Mouse (Mus musculus) spleen, adult 12 weeks (tissue): Measurements from ENCODE around the gene Csnk1g1.

Source experiments
- DNase-seq: peaks from one replicate; pipeline ENCODE4 v3.0.0; 2022; ENCODE audit warnings: low spot score

Gene Csnk1g1

DNA sequence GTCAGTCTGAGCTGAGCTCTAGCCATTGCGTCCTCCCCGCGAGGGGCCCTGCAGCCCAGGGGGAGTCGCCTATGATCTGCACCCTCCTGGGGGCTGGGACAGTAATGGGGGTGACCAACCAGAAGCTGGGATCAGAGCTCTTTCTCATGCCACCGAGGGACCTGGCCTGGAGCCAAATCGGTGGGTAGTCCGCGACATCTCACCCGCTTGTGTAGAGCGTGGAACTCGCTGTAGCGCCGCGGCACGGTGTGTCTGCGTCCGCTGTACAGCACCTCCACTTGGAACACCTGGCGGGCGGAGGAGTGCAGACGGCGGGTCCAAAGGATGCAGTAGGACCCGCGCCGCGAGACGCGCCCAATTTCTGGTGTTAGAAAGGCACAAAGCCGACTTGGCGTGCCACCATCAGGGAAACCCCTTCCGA is 160.3 kb downstream of the Csnk1g1 start:
- peak; percentile 49 for DNase-seq

DNA sequence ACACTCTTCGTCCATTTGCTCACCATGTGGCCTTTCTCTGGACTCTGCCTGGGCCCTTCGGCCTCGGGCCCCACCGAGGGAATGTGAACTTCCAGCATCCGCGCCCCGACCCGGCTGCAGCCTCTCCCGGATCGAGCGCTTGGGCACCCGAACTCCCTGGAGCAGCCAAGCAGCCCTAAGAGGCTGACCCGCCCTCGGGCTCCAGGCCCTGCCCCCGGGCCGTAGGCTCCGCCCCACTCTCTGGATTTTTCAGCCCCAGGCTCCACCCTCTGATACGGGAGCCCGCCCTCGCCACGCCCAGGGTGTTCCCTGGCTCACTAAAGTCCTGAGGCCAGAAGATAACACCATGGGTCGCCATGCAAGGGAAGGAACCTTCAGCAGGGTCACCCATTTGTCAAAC is 160.9 kb downstream of the Csnk1g1 start, which contains the start of gene Snx22:
TSS of gene Snx22 (minus strand) at position 137 of the 400 bp plus-strand sequence.
- peak; percentile 97 for DNase-seq

GRCm38 (mm10) chr9:66070151-66070550 is 161.4 kb downstream of the Csnk1g1 start:
- no peak for DNase-seq

DNA sequence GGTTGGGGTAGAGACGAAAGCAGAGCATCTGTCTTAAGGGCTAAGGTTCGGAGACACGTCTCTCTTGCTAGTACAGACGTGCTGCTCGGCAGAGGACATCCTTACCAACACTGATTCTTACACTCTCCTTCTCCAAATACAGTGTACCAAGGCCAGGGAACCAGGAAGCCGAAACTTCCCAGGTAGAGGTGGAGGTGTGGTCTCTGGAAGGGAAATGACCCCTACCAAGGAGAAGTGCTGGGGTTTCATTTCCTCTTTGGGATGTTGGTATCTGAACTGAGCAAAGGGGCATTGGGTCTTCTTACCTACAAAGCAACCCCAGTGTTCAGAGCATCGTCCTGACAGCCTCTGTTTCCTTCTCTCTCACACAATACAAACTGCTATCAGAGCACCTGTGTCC is 164.0 kb downstream of the Csnk1g1 start:
- DNase-seq, result no peak

GRCm38 (mm10) chr9:66078072-66078471 is 169.3 kb downstream of the Csnk1g1 start:
- DNase-seq, result no peak

GRCm38 (mm10) chr9:66078493-66078892 is 169.8 kb downstream of the Csnk1g1 start:
- DNase-seq, result no peak

DNA sequence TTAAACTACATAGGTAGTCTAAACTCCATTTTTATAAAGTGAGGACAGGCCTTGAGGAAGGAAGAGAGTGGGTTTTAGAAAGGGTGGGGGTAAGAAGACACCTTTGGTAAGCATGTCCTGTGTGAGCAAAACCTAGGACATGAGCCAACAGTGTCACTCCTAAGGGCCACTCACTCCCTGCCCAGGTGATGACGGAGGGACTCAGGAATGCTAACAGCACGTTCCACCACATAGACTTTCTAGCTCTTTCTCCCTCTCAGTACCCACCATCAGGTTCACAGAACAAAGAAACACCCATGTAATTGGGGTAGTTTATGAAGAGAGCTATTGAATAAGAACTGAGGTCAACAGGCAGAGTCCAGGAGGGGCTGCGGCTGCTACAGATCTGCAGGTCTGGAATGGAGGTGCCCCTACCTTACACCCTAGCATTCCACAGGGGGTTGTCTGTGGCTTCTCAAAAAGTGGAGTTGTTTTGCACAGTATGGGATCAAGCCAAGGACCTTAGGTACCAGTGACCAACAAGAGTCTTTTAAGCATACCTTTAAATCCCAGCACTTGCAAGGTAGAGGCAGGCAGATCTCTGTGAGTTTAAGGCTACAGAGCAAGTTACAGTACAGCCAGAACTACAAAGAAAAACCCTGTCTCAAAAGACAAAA is 172.2 kb downstream of the Csnk1g1 start:
- no peak for DNase-seq

DNA sequence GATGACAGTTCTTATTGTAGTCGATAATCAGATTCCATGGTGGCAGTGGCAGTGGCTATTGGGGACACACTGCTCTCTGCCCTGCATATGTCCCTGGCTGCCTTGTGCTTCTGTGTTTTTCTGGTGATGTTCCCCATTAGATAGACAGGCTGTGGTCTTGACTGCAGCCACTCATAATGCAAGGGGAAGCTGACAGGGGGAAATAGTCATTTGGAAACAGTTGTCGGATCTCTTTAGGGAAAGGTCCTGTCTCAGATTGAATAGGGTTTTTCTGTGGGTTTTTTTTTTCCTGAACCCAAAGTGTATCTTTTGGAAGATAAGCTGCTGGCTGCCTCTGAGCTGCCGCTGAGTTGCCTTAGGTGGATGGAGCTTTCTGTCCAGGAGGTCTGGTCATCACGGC is 173.3 kb downstream of the Csnk1g1 start:
- DNase-seq, result no peak

DNA sequence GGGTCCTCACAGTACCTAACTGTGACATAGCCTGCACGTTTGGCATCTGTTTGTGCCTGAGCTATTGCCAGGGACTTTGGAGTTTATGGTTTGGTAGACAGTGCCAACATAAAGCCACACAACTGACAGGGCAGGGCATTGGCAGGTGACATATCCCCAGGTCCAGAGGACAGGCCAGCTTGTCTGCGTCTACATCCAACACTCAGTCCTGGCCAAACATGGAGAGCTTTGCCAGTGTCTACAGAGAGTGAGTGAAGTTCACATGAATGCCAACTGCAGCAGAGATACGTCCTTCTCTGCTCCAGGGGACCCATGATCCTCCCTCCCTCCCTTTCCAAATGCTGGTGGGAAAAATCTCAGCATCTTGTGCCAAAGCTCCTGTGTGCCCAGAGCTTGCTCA is 175.4 kb downstream of the Csnk1g1 start:
- no peak for DNase-seq

DNA sequence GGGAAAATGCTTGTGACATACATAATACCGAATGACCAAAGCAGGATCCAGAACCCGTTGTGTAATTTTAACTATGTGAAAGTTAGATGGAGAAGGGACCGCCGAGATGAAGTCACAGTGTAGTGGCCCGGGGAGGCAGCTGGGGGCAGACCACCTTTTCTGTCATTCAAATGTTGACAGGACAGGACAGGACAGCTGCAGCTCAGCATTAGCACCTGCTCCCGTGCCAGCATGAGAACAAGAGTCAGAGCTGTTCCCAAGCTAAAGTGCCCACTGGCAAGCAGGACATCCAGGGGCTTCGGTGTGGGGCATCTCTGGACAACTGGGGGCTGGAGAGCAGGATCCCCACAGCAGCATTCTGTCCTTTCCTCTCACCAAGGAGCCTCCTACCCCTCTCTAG is 178.3 kb downstream of the Csnk1g1 start:
- DNase-seq, result no peak

DNA sequence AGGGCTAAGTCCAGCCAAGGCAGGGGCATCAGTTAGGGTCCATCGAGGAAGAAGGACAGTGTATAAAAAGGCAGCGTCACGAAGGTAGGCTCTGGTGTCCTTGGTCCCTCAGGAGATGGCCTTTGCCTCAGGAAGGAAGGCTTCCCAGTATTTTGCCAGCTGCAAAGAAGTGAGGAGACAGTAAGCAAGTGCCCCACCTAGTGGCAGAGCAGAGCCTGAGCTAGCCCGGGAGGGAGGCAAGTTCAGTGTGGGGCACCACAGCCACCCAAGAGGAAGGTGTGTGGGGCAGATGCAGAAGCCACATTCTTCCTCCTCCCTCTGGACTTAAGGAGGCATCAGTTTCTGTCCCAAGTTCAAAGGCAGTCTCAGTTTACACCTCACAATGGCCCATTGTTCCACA is 179.7 kb downstream of the Csnk1g1 start:
- DNase-seq, result peak; percentile 51

GRCm38 (mm10) chr9:66090593-66091244 is 182.0 kb downstream of the Csnk1g1 start:
- no peak for DNase-seq

DNA sequence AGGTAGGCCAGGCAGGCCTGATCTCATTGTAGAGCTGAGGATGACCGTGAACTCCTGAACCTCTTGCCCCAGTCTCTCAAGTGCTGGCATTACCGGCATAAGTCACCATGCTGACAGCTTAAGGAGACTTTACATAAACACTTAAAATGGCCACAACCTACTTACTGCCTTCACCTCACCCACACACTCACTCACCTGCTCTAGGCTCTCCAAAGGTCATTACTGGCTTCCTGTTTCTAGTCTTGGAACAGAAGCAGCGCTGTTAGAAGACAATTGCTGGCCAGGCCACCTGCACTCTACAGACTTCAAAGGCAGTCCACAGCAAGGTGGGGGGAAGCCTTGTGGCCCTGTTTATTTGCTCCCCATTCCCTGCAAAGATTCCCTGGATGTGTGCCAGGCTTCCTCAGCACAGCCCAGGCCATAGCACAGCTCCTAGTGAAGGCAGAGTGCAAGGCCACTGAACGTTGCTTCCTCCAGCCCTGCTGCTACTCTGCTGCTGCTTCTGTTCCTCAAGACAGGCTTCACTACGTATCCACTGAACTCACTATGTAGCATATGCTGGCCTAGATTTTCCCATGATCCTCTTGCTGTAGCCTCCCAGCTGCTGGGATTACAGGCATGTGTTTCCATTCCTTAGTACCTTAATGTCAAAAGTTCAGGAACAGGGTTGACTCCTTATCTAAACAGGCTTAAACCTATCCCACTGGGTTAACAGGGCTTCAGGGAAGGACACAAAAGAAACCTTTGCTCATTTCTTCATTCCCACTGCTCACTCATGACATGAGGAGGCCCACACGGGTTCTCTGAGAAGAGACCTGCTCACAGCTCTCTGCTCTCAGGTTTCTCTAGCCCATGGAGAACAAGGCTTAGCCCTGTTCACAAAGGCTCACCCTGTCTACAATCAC is 182.9 kb downstream of the Csnk1g1 start:
- no peak for DNase-seq

DNA sequence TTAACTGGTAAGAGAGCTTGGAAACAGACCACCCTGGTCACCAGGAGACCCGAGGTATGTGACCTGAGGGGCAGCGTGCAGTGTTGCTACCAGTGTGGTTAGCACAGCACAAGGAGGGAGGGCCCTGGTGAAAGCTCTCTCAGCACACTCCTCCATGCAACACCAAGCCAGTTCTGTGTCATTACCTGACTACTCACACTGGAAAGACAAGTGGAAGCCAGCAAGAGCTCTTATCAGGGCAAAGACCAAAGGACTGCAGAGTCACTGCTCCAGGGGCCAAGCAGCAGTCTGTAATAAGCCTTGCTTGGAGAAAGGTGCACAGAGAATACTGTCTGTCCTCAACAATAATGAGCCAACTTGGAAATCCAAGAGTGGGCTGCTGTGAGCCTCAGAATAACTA is 183.9 kb downstream of the Csnk1g1 start:
- no peak for DNase-seq
